Mouse (Mus musculus) CH12.LX (cell line): ENCODE data around the gene Fer. TPM values are rescaled to one million over a fixed set of nuclear protein-coding genes. Genes with fewer than 3 reads are reported as not detected.
A peak's percentile ranks its signal among the peaks of the same experiment; 100 is the strongest.

Experiments
- DNase-seq: peaks from one replicate; pipeline ENCODE4 v3.0.0-alpha.2; 2013; ENCODE audit errors: extremely low read depth
- H3K27ac ChIP-seq: 2 replicates; pipeline ENCODE4 v1.5.1; 2012; ENCODE audit warnings: low read depth, mild to moderate bottlenecking, control low read depth, moderate library complexity; ENCODE audit not compliant: insufficient read depth
- H3K27me3 ChIP-seq: replicated peaks from 2 replicates; pipeline ENCODE3; 2012; ENCODE audit warnings: inconsistent platforms
- H3K36me3 ChIP-seq, 2 experiments: replicated peaks in 1 of 2; 2 replicates each; pipeline versions ENCODE3 to v1.6.1; 2012; ENCODE audit warnings: inconsistent platforms in 1 of 2, low read length in 1 of 2, mild to moderate bottlenecking in 1 of 2, mixed read lengths in 1 of 2, moderate library complexity in 1 of 2; ENCODE audit not compliant: control insufficient read depth in 1 of 2, insufficient read depth in 1 of 2
- H3K4me1 ChIP-seq, 2 experiments: 2 replicates each; pipeline ENCODE4 v1.6.1; 2012; ENCODE audit warnings: inconsistent platforms in 1 of 2, moderate library complexity in 1 of 2; ENCODE audit not compliant: insufficient read depth in 2 of 2, control insufficient read depth in 1 of 2
- H3K4me2 ChIP-seq: 2 replicates; pipeline ENCODE4 v1.6.1; 2012; ENCODE audit warnings: low read depth, mild to moderate bottlenecking, control low read depth; ENCODE audit not compliant: poor library complexity, insufficient read depth, severe bottlenecking
- H3K4me3 ChIP-seq, 3 experiments: fragments of 150-350 bp in 1 of 3; sonication (generic) in 1 of 3; replicated peaks in 1 of 3; 2 replicates each; pipeline versions ENCODE3 to v1.5.1; 2011 to 2012; ENCODE audit warnings: low read depth in 2 of 3, low read length in 2 of 3, mild to moderate bottlenecking in 2 of 3, moderate library complexity in 2 of 3, control low read depth in 1 of 3, improper control_type of control experiment in 1 of 3, inconsistent platforms in 1 of 3, mixed read lengths in 1 of 3; ENCODE audit not compliant: poor library complexity in 1 of 3
- H3K79me2 ChIP-seq: replicated peaks from 2 replicates; pipeline ENCODE4 v1.6.1; 2012; ENCODE audit warnings: mild to moderate bottlenecking, moderate library complexity; ENCODE audit not compliant: control insufficient read depth, poor library complexity, insufficient read depth, severe bottlenecking; ENCODE audit errors: extremely low read depth
- H3K9ac ChIP-seq: 2 replicates; pipeline ENCODE4 v1.6.1; 2012; ENCODE audit warnings: low read depth, mild to moderate bottlenecking, control low read depth, moderate library complexity; ENCODE audit not compliant: insufficient read depth
- H3K9me3 ChIP-seq: replicated peaks from 2 replicates; pipeline ENCODE3; 2012; ENCODE audit warnings: low read length, inconsistent platforms, mixed read lengths
- BHLHE40 ChIP-seq: IDR thresholded peaks from 2 replicates; pipeline ENCODE4 v1.6.1; 2011; ENCODE audit warnings: mild to moderate bottlenecking, low read depth, low read length, improper control_type of control experiment
- CHD2 ChIP-seq: IDR thresholded peaks from 2 replicates; pipeline ENCODE4 v1.6.1; 2011; ENCODE audit warnings: low read length, improper control_type of control experiment
- E2F4 ChIP-seq: IDR thresholded peaks from 2 replicates; pipeline ENCODE4 v1.6.1; 2011; ENCODE audit warnings: low read depth, low read length, improper control_type of control experiment; ENCODE audit not compliant: insufficient replicate concordance
- EP300 ChIP-seq: IDR thresholded peaks from 2 replicates; pipeline ENCODE4 v1.6.1; 2011; ENCODE audit warnings: low read length, improper control_type of control experiment
- IRF4 ChIP-seq: IDR thresholded peaks from 2 replicates; pipeline ENCODE4 v1.6.1; 2014; ENCODE audit warnings: low read depth, mild to moderate bottlenecking, inconsistent platforms, low read length, improper control_type of control experiment
- JUND ChIP-seq: conservative IDR thresholded peaks from 2 replicates; pipeline ENCODE4 v1.6.1; 2011; ENCODE audit warnings: low read depth, low read length, improper control_type of control experiment
- KAT2A ChIP-seq: IDR thresholded peaks from 2 replicates; pipeline ENCODE4 v1.6.1; 2012; ENCODE audit warnings: low read length, improper control_type of control experiment, inconsistent platforms; ENCODE audit not compliant: insufficient replicate concordance
- MAFK ChIP-seq: IDR thresholded peaks from 2 replicates; pipeline ENCODE4 v1.6.1; 2011; ENCODE audit warnings: low read length, improper control_type of control experiment; ENCODE audit not compliant: insufficient replicate concordance
- MEF2A ChIP-seq: IDR thresholded peaks from 2 replicates; pipeline ENCODE4 v1.6.1; 2014; ENCODE audit warnings: low read depth, mild to moderate bottlenecking, inconsistent platforms, low read length, improper control_type of control experiment, borderline replicate concordance
- MXI1 ChIP-seq: IDR thresholded peaks from 2 replicates; pipeline ENCODE4 v1.6.1; 2011; ENCODE audit warnings: mild to moderate bottlenecking, low read depth, low read length, improper control_type of control experiment
- NRF1 ChIP-seq: IDR thresholded peaks from 2 replicates; pipeline ENCODE4 v1.6.1; 2014; ENCODE audit warnings: low read depth, mild to moderate bottlenecking, inconsistent platforms, low read length, improper control_type of control experiment, moderate library complexity
- POLR2A ChIP-seq: IDR thresholded peaks from 2 replicates; pipeline ENCODE4 v1.6.1; 2011; ENCODE audit warnings: low read depth, mild to moderate bottlenecking, improper control_type of control experiment, low read length
- POLR2AphosphoS2 ChIP-seq: IDR thresholded peaks from 2 replicates; pipeline ENCODE4 v1.6.1; 2011; ENCODE audit warnings: low read depth, low read length, improper control_type of control experiment
- SMC3 ChIP-seq: IDR thresholded peaks from 2 replicates; pipeline ENCODE4 v1.6.1; 2011; ENCODE audit warnings: low read depth, low read length, improper control_type of control experiment
- TBP ChIP-seq: conservative IDR thresholded peaks from 2 replicates; pipeline ENCODE4 v1.6.1; 2011; ENCODE audit warnings: low read depth, low read length, improper control_type of control experiment
- USF1 ChIP-seq: IDR thresholded peaks from 2 replicates; pipeline ENCODE4 v1.6.1; 2014; ENCODE audit warnings: low read depth, mild to moderate bottlenecking, inconsistent platforms, low read length, improper control_type of control experiment
- ZC3H11A ChIP-seq: IDR thresholded peaks from 2 replicates; pipeline ENCODE4 v1.6.1; 2012; ENCODE audit warnings: low read depth, mild to moderate bottlenecking, inconsistent platforms, low read length, improper control_type of control experiment
- dilution Hi-C: fragments of 300-500 bp; cut with MboI; formaldehyde crosslinking; loops from 2 replicates; pipeline ENCODE4 v1.14.3; 2020; ENCODE audit warnings: low sequenced_read_pairs; ENCODE audit not compliant: extremely low pct_unique_long_range_greater_than_20kb, extremely low pct_ligation_motif_present
- in situ Hi-C: fragments of 300-500 bp; cut with MboI; formaldehyde crosslinking; loops from 3 replicates; pipeline ENCODE4 v1.14.3; 2019; ENCODE audit warnings: low sequenced_read_pairs, low pct_ligation_motif_present, low pct_unique_long_range_greater_than_20kb, mixed read lengths
- polyA plus RNA-seq: library from polyadenylated mRNA; unstranded; fragments of >175 nt; gene quantifications from 2 replicates; pipeline ENCODE4 v1.2.1, GENCODE M21; 2012; ENCODE audit warnings: low read depth; ENCODE audit not compliant: insufficient read length
- total RNA-seq, 2 experiments: library from RNA; depleted of rRNA; stranded (reverse); fragments of 300-350 nt in 1 of 2; fragments of >200 nt in 1 of 2; gene quantifications; 2 replicates each; pipeline ENCODE4 v1.2.3; 2012 to 2014

Fer gene
- total and polyA plus RNA-seq, 3 experiments: 4.3 to 4.9 (median 4.5) TPM

DNA sequence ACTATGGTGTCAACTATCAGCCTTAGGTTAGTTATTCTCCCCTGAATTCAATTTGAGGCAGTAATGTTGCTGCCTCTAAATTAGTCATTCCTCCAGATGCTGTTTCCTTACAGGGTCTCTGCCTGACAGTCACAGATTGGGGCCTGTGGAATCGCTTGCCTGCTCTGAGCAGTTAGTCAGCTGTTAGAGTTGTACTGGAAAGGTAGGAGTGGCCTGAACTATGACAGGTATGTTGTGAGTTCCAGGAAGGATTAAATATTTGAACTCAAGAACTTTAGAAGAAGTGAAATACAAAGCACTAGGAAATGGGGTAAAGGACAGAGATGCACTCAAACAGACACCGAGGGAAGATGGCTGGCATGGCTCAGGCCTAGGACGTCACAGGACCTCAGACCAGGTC is 233.9 kb downstream of the Fer start:
- DNase-seq: no peak
- Histone ChIP-seq H3K4me2 (no peak overlapping the region), H3K9ac (no peak overlapping the region), H3K9me3 (no peaks in the 10 kb centered on the region), H3K4me1 (no peaks in the 10 kb centered on the region), H3K36me3 (no peaks in the 10 kb centered on the region), H3K4me3 (no peak overlapping the region), H3K27ac (no peak overlapping the region), H3K79me2 (no peaks in the 10 kb centered on the region), H3K27me3 (no peaks in the 10 kb centered on the region)
- dilution Hi-C loops: no loop called here
- in situ Hi-C loops: no loop called here
- no peak for TF ChIP-seq TBP
- TF ChIP-seq EP300: no peak
- TF ChIP-seq CHD2: no peak
- TF ChIP-seq BHLHE40: no peak
- TF ChIP-seq POLR2A: no peak
- no peak for TF ChIP-seq JUND
- no peak for TF ChIP-seq IRF4
- TF ChIP-seq E2F4: no peak
- TF ChIP-seq MEF2A: no peak
- TF ChIP-seq MXI1: no peak
- no peak for TF ChIP-seq POLR2AphosphoS2
- no peak for TF ChIP-seq NRF1
- no peak for TF ChIP-seq USF1
- no peak for TF ChIP-seq ZC3H11A

GRCm38 (mm10) chr17:64097788-64098359 is 235.0 kb downstream of the Fer start:
- Histone ChIP-seq H3K36me3 (no peaks in the 10 kb centered on the region), H3K9ac (no peak overlapping the region), H3K4me2 (no peak overlapping the region), H3K27ac (no peak overlapping the region), H3K4me1 (no peaks in the 10 kb centered on the region), H3K79me2 (no peaks in the 10 kb centered on the region), H3K27me3 (no peaks in the 10 kb centered on the region), H3K4me3 (no peak overlapping the region), H3K9me3 (no peaks in the 10 kb centered on the region)
- dilution Hi-C loops: no loop called here
- in situ Hi-C loops: no loop called here
- TF ChIP-seq USF1 (no peak), POLR2A (no peak), JUND (no peak), CHD2 (no peak), SMC3 (no peak), MAFK (0 out of 2 replicates have a peak, but pooled peaks have one; percentile 26), KAT2A (no peak)
- DNase-seq: no peak
